Mouse (Mus musculus) telencephalon, adult 2 months (tissue): Measurements from ENCODE around the gene Arhgap25.
"Not testable (repeated sequence)": the region's sequence is repeated elsewhere in the genome, so short reads cannot be mapped to it uniquely, and the experiment has no call there.

Source experiments
- DNase-seq: peaks from one replicate; pipeline ENCODE4 v3.0.0-alpha.2; 2011; ENCODE audit warnings: low read depth, low spot score

Arhgap25 gene

GRCm38 (mm10) chr6:87503976-87504375 is 29.1 kb downstream of the Arhgap25 start:
- DNase-seq, result no peak

- no peak for DNase-seq
These were observed 29.5 kb downstream of the Arhgap25 start for GRCm38 (mm10) chr6:87503536-87503935.

GRCm38 (mm10) chr6:87502831-87503286 is 30.2 kb downstream of the Arhgap25 start:
- DNase-seq, result peak; percentile 53

GRCm38 (mm10) chr6:87502411-87502810 is 30.6 kb downstream of the Arhgap25 start:
- DNase-seq, result no peak

GRCm38 (mm10) chr6:87500696-87501095 is 32.4 kb downstream of the Arhgap25 start:
- no peak for DNase-seq

- DNase-seq, result no peak
These were observed 33.3 kb downstream of the Arhgap25 start for GRCm38 (mm10) chr6:87499791-87500190.

- DNase-seq, result no peak
These were observed 36.9 kb downstream of the Arhgap25 start for GRCm38 (mm10) chr6:87496143-87496542.

GRCm38 (mm10) chr6:87494339-87494738 is 38.7 kb downstream of the Arhgap25 start:
- no peak for DNase-seq

GRCm38 (mm10) chr6:87487657-87488426 is 45.2 kb downstream of the Arhgap25 start:
- no peak for DNase-seq

GRCm38 (mm10) chr6:87484806-87485205 is 48.3 kb downstream of the Arhgap25 start:
- DNase-seq, result no peak

- peak; percentile 29 for DNase-seq
These were observed 49.2 kb downstream of the Arhgap25 start for GRCm38 (mm10) chr6:87483900-87484289.

- peak; percentile 6 for DNase-seq
These were observed 49.7 kb downstream of the Arhgap25 start for GRCm38 (mm10) chr6:87483224-87483899.

- no peak for DNase-seq
These were observed 53.6 kb downstream of the Arhgap25 start for GRCm38 (mm10) chr6:87479291-87479999.

GRCm38 (mm10) chr6:87478847-87479246 is 54.2 kb downstream of the Arhgap25 start:
- DNase-seq, result no peak

- no peak for DNase-seq
These were observed 57.8 kb downstream of the Arhgap25 start for GRCm38 (mm10) chr6:87475223-87475622.

GRCm38 (mm10) chr6:87470098-87470497 is 63.0 kb downstream of the Arhgap25 start:
- DNase-seq, result not testable (repeated sequence)

- no peak for DNase-seq
These were observed 64.7 kb downstream of the Arhgap25 start for GRCm38 (mm10) chr6:87468372-87468771.

GRCm38 (mm10) chr6:87467373-87467772 is 65.7 kb downstream of the Arhgap25 start:
- DNase-seq, result no peak

GRCm38 (mm10) chr6:87466221-87466620 is 66.8 kb downstream of the Arhgap25 start:
- no peak for DNase-seq

GRCm38 (mm10) chr6:87455507-87455906 is 77.6 kb downstream of the Arhgap25 start:
- DNase-seq, result no peak

GRCm38 (mm10) chr6:87451771-87452170 is 81.3 kb downstream of the Arhgap25 start:
- DNase-seq, result no peak

GRCm38 (mm10) chr6:87451016-87451415 is 82.0 kb downstream of the Arhgap25 start:
- DNase-seq, result no peak
